Mouse (Mus musculus) intestine, embryonic 15.5 days (tissue): ENCODE results near the gene Car11. TPM values are rescaled to one million over a fixed set of nuclear protein-coding genes. Genes with fewer than 3 reads are reported as not detected.
A peak's percentile ranks its signal among the peaks of the same experiment; 100 is the strongest.

ENCODE experiments used
- ATAC-seq: fragments of 200-750 bp; cut with Nextera tagmentation; 2 replicates; pipeline ENCODE4 v1.8.0; 2017; ENCODE audit warnings: moderate TSS enrichment, moderate library complexity
- H3K27ac ChIP-seq: fragments of 300-500 bp; sonication (generic); 2 replicates; pipeline ENCODE4 v1.5.1; 2015; ENCODE audit warnings: mild to moderate bottlenecking, inconsistent platforms
- H3K27me3 ChIP-seq: fragments of 300-500 bp; sonication (generic); replicated peaks from 2 replicates; pipeline ENCODE4 v1.6.1; 2015; ENCODE audit warnings: inconsistent platforms
- H3K36me3 ChIP-seq: fragments of 300-500 bp; sonication (generic); 2 replicates; pipeline ENCODE4 v1.6.1; 2015; ENCODE audit warnings: inconsistent platforms
- H3K4me1 ChIP-seq: fragments of 300-500 bp; sonication (generic); replicated peaks from 2 replicates; pipeline ENCODE4 v1.6.1; 2015; ENCODE audit warnings: inconsistent platforms
- H3K4me2 ChIP-seq: fragments of 300-500 bp; sonication (generic); replicated peaks from 2 replicates; pipeline ENCODE4 v1.6.1; 2015; ENCODE audit warnings: mild to moderate bottlenecking, inconsistent platforms
- H3K4me3 ChIP-seq: fragments of 300-500 bp; sonication (generic); replicated peaks from 2 replicates; pipeline ENCODE4 v1.5.1; 2015; ENCODE audit warnings: inconsistent platforms
- H3K9ac ChIP-seq: fragments of 300-500 bp; sonication (generic); 2 replicates; pipeline ENCODE4 v1.6.1; 2015; ENCODE audit warnings: inconsistent platforms
- H3K9me3 ChIP-seq: fragments of 300-500 bp; sonication (generic); 2 replicates; pipeline ENCODE4 v1.6.1; 2016; ENCODE audit warnings: inconsistent platforms
- WGBS: fragments of 180-500 bp; shearing (Covaris S2); methylation state at CpG from one replicate; pipeline ENCODE4 v1.1.7; 2015; 5-methylcytosine and 5-hydroxymethylcytosine counted together
- polyA plus RNA-seq: library from polyadenylated mRNA; unstranded; fragments of >200 nt; fragmentation: Nextera tagmentation; extraction: Ambion mirVana; gene quantifications from 2 replicates; pipeline ENCODE4 v1.2.1, GENCODE M21; 2015

Car11 gene
- polyA plus RNA-seq, 1 experiment from 2014 or later, result 5.5 TPM

- H3K4me1 ChIP-seq, result peaks cover 59% of the 10 kb centered on the region
- no peaks in the 10 kb centered on the region for H3K9me3 ChIP-seq
- 5% methylated on average over 14 of the region's 14 CpGs for whole genome bisulfite sequencing
- peak overlapping the region; percentile 71 for H3K4me3 ChIP-seq
- peaks cover 27% of the 10 kb centered on the region for H3K36me3 ChIP-seq
- H3K27me3 ChIP-seq, result no peaks in the 10 kb centered on the region
- H3K27ac ChIP-seq, result peak overlapping the region; percentile 95
- peak overlapping the region; percentile 72 for H3K9ac ChIP-seq
- H3K4me2 ChIP-seq, result peak overlapping the region; percentile 83
- peak; percentile 77 for ATAC-seq
Measured at GRCm38 (mm10) chr7:45714630-45715089, 15.0 kb downstream of the Car11 start.

- peaks cover 32% of the 10 kb centered on the region for H3K36me3 ChIP-seq
- H3K9ac ChIP-seq, result peak within 1 kb of the TSS; percentile 77
- no peaks in the 10 kb centered on the region for H3K9me3 ChIP-seq
- ATAC-seq, result peak; percentile 89
- 5% methylated on average over 34 of the region's 34 CpGs for WGBS
- peak within 1 kb of the TSS; percentile 83 for H3K4me2 ChIP-seq
- no peaks in the 10 kb centered on the region for H3K27me3 ChIP-seq
- peak within 1 kb of the TSS; percentile 95 for H3K27ac ChIP-seq
- H3K4me1 ChIP-seq, result peaks cover 59% of the 10 kb centered on the region
- peak within 1 kb of the TSS; percentile 71 for H3K4me3 ChIP-seq
Measured at GRCm38 (mm10) chr7:45715090-45715708, 15.6 kb downstream of the Car11 start, which contains the start of gene Rpl18. Gene Rpl18 (plus strand): TSS chr7:45715457.

DNA sequence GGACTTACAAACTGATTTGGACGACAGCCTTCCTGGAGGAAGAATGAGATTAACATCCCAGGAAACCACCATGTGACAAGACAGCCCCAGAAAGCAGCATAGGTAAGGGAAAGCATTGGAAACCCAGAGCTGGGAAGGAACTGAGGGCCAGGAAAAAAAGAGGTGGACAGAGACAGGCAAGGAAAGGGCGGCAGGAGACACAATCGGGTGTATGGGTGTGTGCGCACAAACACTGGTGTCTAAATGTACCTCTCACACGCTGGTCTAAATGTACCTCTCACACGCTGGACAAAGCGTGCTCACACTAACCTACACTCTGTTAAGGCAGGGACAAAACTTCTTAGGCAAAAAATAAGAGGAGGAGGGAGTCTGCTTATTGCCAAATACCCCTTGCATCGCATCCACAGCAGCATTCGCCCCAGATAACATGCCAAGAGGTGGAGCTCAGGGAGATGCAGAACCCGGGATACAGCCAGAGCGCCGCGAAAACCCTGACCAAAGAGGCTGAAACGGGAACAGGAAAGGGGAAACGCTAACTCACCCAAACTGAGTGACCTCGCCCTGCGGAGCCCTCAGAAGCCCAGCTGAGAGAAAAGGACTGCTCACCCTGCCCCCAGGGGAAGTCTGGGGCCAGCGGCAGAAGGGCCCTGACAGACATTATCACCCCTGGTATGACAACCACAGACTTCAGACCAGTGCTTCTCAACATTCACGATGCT, 16.3 kb downstream of the Car11 start:
- Histone ChIP-seq H3K36me3 (peaks cover 30% of the 10 kb centered on the region), H3K4me1 (peaks cover 54% of the 10 kb centered on the region), H3K9ac (peak overlapping the region; percentile 77), H3K27ac (peak overlapping the region; percentile 95; the same call in 1 of the 2 replicates), H3K27me3 (no peaks in the 10 kb centered on the region), H3K4me2 (peak overlapping the region; percentile 83), H3K4me3 (peak overlapping the region; percentile 71), H3K9me3 (no peaks in the 10 kb centered on the region)
- 80% methylated on average over 19 of the region's 19 CpGs for WGBS
- no peak for ATAC-seq

DNA sequence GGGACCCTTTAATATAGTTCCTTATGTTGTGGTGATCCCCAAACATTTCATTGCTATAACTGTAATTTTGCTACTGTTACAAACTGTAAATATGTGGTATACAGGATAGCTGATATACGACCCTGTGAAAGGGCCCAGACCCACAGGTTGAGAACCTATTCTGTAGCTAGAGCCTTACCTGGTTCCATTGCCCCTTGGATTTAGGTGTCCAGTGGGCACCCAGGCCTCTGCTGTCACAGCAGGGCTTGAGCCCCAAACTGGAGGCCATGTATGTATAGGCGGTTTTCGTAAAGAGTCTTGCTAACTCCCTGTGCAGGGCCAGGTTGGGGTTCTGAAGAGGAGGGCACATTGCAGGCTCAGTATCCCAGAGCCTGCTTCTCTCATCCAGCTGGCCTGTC, 16.8 kb downstream of the Car11 start:
- Histone ChIP-seq H3K9ac (peak overlapping the region; percentile 77; the same call in 1 of the 2 replicates), H3K27me3 (no peaks in the 10 kb centered on the region), H3K4me1 (peaks cover 52% of the 10 kb centered on the region), H3K36me3 (peaks cover 26% of the 10 kb centered on the region), H3K4me3 (peak overlapping the region; percentile 71; the same call in 1 of the 2 replicates), H3K4me2 (peak overlapping the region; percentile 83), H3K27ac (no peak overlapping the region), H3K9me3 (no peaks in the 10 kb centered on the region)
- ATAC-seq, result no peak
- WGBS, result 89% methylated on average over 3 of the region's 3 CpGs

GRCm38 (mm10) chr7:45716952-45717917, 17.6 kb downstream of the Car11 start:
- peaks cover 51% of the 10 kb centered on the region for H3K4me1 ChIP-seq
- no peaks in the 10 kb centered on the region for H3K27me3 ChIP-seq
- peak overlapping the region; percentile 89 for H3K27ac ChIP-seq
- H3K4me3 ChIP-seq, result peak overlapping the region; percentile 71
- H3K4me2 ChIP-seq, result peak overlapping the region; percentile 83
- 8% methylated on average over 31 of the region's 31 CpGs for WGBS
- H3K9me3 ChIP-seq, result no peaks in the 10 kb centered on the region
- H3K36me3 ChIP-seq, result peaks cover 18% of the 10 kb centered on the region
- peak overlapping the region; percentile 77 for H3K9ac ChIP-seq
- ATAC-seq, result no peak

DNA sequence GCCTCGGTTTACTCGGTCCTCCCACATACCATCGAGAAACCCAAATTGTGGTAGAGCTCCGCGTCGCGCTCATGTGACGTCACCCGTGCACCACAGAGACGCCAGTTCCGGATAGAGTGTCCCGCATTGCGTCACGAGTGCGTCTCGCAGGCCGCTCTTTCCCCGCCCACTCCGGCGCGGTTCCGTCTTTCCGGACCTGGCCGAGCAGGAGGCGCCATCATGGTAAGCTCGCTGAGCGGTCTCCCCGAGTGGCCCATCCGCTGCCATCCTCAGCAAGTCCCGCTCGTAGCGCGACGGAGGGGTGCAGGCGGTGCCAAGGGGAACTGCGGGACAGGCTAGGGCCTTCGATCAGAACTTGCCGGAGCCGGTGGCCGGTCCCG, 18.3 kb downstream of the Car11 start, which contains the start of gene Sphk2:
Sphk2 (minus strand) TSS at position 85 of the 380 bp plus-strand sequence.
- Histone ChIP-seq H3K27me3 (no peaks in the 10 kb centered on the region), H3K4me1 (peaks cover 50% of the 10 kb centered on the region), H3K4me3 (peak within 1 kb of the TSS; percentile 71), H3K27ac (peak within 1 kb of the TSS; percentile 90), H3K9ac (peak within 1 kb of the TSS; percentile 91), H3K4me2 (peak within 1 kb of the TSS; percentile 83), H3K9me3 (no peaks in the 10 kb centered on the region), H3K36me3 (peaks cover 20% of the 10 kb centered on the region)
- under 1% methylated on average over 41 of the region's 41 CpGs for WGBS
- ATAC-seq, result peak; percentile 58

- peak overlapping the region; percentile 90 for H3K27ac ChIP-seq
- under 1% methylated on average over 20 of the region's 20 CpGs for WGBS
- peak overlapping the region; percentile 71 for H3K4me3 ChIP-seq
- H3K27me3 ChIP-seq, result no peaks in the 10 kb centered on the region
- no peak for ATAC-seq
- peak overlapping the region; percentile 91 for H3K9ac ChIP-seq
- no peaks in the 10 kb centered on the region for H3K9me3 ChIP-seq
- H3K36me3 ChIP-seq, result peaks cover 16% of the 10 kb centered on the region
- H3K4me1 ChIP-seq, result peaks cover 45% of the 10 kb centered on the region
- peak overlapping the region; percentile 76 for H3K4me2 ChIP-seq
Measured at GRCm38 (mm10) chr7:45718331-45718730, 18.7 kb downstream of the Car11 start.

- Histone ChIP-seq H3K36me3 (peaks cover 21% of the 10 kb centered on the region), H3K27ac (0 out of 2 replicates have a peak overlapping the region, but pooled peaks have one; percentile 41)
Measured at GRCm38 (mm10) chr7:45719180-45719579, 19.5 kb downstream of the Car11 start.

GRCm38 (mm10) chr7:45719738-45720412, 20.2 kb downstream of the Car11 start:
- Histone ChIP-seq H3K4me1 (peaks cover 34% of the 10 kb centered on the region), H3K4me3 (peak overlapping the region; percentile 71), H3K9me3 (no peaks in the 10 kb centered on the region), H3K36me3 (peaks cover 27% of the 10 kb centered on the region), H3K4me2 (peak overlapping the region; percentile 76), H3K27ac (peak overlapping the region; percentile 41; the same call in 1 of the 2 replicates), H3K27me3 (no peaks in the 10 kb centered on the region), H3K9ac (peak overlapping the region; percentile 91)
- WGBS, result 88% methylated on average over 16 of the region's 16 CpGs
- no peak for ATAC-seq

More at GRCm38 (mm10) chr7:45719180-45719579, 19.5 kb downstream of the Car11 start:
- ATAC-seq, result no peak
- no peaks in the 10 kb centered on the region for H3K9me3 ChIP-seq
- no peaks in the 10 kb centered on the region for H3K27me3 ChIP-seq
- peak overlapping the region; percentile 71 for H3K4me3 ChIP-seq
- H3K4me1 ChIP-seq, result peaks cover 39% of the 10 kb centered on the region
- 68% methylated on average over 10 of the region's 10 CpGs for WGBS
- peak overlapping the region; percentile 91 for H3K9ac ChIP-seq
- peak overlapping the region; percentile 76 for H3K4me2 ChIP-seq

DNA sequence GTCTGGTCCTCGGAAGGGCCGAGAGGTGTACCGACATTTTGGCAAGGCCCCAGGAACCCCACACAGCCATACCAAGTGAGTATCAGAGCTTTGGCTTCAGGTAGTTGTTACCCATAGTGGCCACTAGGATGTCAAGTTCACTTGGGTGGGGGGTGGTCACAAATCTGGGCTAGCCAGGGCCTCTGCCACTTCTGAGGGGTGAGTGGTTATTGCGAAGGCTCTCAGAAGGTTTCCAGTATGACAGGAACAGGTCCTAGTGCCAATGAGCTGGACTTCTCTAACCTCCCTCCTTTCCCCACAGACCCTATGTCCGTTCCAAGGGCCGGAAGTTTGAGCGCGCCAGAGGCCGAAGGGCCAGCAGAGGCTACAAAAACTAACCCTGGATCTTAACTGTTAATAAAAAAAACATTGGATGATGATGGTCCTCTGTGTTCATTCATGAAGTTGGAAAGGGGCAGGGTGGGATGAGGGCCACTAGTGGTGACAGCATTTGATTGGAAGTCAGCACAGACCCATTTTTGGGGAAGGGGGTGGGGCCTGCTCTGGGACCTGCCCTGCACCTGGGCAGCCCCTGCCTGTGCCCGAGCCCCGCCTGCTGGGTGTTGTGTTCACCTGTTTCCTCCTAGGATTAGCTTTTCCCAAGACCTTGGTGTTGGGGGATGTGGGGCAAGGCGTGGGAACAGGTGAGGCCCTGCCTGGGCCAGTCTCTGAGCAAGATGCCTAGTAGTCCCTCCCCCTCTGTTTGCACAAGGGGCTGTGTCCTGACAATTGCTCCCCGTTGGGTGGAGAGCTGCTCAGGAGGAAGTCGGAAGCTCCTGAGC, 21.0 kb downstream of the Car11 start, which contains the start of gene Fam83e:
Fam83e (plus strand) TSS at position 800 of the 821 bp plus-strand sequence.
- Histone ChIP-seq H3K27me3 (no peaks in the 10 kb centered on the region), H3K4me3 (peak within 1 kb of the TSS; percentile 71), H3K4me2 (peak within 1 kb of the TSS; percentile 76), H3K9me3 (no peaks in the 10 kb centered on the region), H3K4me1 (peaks cover 37% of the 10 kb centered on the region), H3K27ac (peak within 1 kb of the TSS; percentile 59), H3K9ac (peak within 1 kb of the TSS; percentile 21), H3K36me3 (peaks cover 34% of the 10 kb centered on the region)
- ATAC-seq, result peak; percentile 82
- 66% methylated on average over 14 of the region's 14 CpGs for WGBS
